In the genomic region with DNA sequence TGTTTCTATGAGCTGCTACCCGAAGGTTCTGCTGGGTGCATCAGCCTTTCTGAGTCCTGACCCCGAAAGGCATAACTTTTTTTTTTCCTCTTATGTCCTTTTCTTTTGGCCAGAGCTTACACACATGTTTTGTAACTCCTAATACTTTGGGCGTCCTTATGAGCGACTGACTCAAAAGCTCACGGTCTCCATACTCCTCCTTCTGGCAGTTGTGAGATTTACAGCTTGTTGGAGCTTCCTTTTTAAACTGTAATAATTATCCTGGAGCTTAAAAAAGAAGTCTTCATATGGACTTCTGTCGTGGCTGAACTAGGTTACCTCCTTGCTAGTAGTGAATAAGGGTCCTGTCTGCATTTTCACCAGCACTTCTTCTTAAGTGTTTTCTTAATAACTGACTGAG, we compare ENCODE assay signal across 9 mouse cellular contexts. TPM values are rescaled to one million over a fixed set of nuclear protein-coding genes. Genes with fewer than 3 reads are reported as not detected.
A peak's percentile ranks its signal among the peaks of the same experiment; 100 is the strongest.
DNase-seq lines count a peak whose midpoint lies in the region; ATAC-seq lines count a peak whose summit lies in the region.
"Had no signal": no experiment of that assay in that cellular context is flagged by ENCODE, and none has a peak within 500 bp of the region (broad histone marks: within the 10 kb centered on the region; RNA-seq: fewer than 3 reads in every experiment).

No protein-coding gene starts in this region.

- DNase-seq in cerebellum, adult 9-11 months: no peak
- DNase-seq in limb, embryonic 11.5 days (ENCODE audit: low spot score): peak; percentile 21
- DNase-seq in limb, embryonic 10.5 days (ENCODE audit: low spot score): no peak
- DNase-seq in c-Kit-positive CD71-negative TER-119-negative erythroid progenitor cells, embryonic 14.5 days (ENCODE audit: low read depth): peak; percentile 29
- peak; percentile 59 for DNase-seq in retina, postnatal 1 day

- no peak overlapping the region for H3K27ac ChIP-seq in limb, embryonic 11.5 days (replicated peaks; ENCODE audit: low read depth, low read length)
- no peak overlapping the region for H3K27ac ChIP-seq in limb, embryonic 10.5 days
- no peak overlapping the region for H3K27ac ChIP-seq in forebrain, embryonic 12.5 days
- H3K27ac ChIP-seq: heart, embryonic 13.5 days had no signal

- H3K9me3 ChIP-seq in limb, embryonic 11.5 days (ENCODE audit: control insufficient read depth, low read length): no peaks in the 10 kb centered on the region
- no peaks in the 10 kb centered on the region for H3K9me3 ChIP-seq in limb, embryonic 10.5 days (replicated peaks)
- no peaks in the 10 kb centered on the region for H3K9me3 ChIP-seq in forebrain, embryonic 12.5 days
- H3K9me3 ChIP-seq: heart, embryonic 13.5 days had no signal

- H3K36me3 ChIP-seq in limb, embryonic 11.5 days (ENCODE audit: control insufficient read depth, insufficient read depth, low read length): no peaks in the 10 kb centered on the region
- H3K36me3 ChIP-seq in limb, embryonic 10.5 days: no peaks in the 10 kb centered on the region
- no peaks in the 10 kb centered on the region for H3K36me3 ChIP-seq in forebrain, embryonic 12.5 days (replicated peaks)
- H3K36me3 ChIP-seq: heart, embryonic 13.5 days had no signal

- 0 out of 2 replicates have a peak, but pooled peaks have one; percentile 40 for ATAC-seq in cerebellum, adult (ENCODE audit: insufficient number of reproducible peaks, low FRiP score, low TSS enrichment)
- no peak for ATAC-seq in limb, embryonic 11.5 days (ENCODE audit: insufficient number of reproducible peaks, low FRiP score, low TSS enrichment, low read depth)
- ATAC-seq in hematopoietic stem cell, adult 5-6 weeks (replicated peaks in 1 of 2; ENCODE audit: insufficient read depth in 1 of 2, low FRiP score in 2 of 2, low TSS enrichment in 1 of 2, low read depth in 1 of 2, poor library complexity in 2 of 2, severe bottlenecking in 2 of 2): peak; percentile 59 to 81
- ATAC-seq in forebrain, embryonic 12.5 days (ENCODE audit: low FRiP score): no peak

- no peak overlapping the region for H3K9ac ChIP-seq in limb, embryonic 11.5 days (ENCODE audit: low read length)
- no peak overlapping the region for H3K9ac ChIP-seq in forebrain, embryonic 12.5 days
- H3K9ac ChIP-seq: heart, embryonic 13.5 days had no signal

- no peak overlapping the region for H3K4me3 ChIP-seq in limb, embryonic 11.5 days (ENCODE audit: low read depth, low read length)
- no peak overlapping the region for H3K4me3 ChIP-seq in limb, embryonic 10.5 days
- no peak overlapping the region for H3K4me3 ChIP-seq in forebrain, embryonic 12.5 days (replicated peaks)
- H3K4me3 ChIP-seq: heart, embryonic 13.5 days had no signal

- no peaks in the 10 kb centered on the region for H3K4me1 ChIP-seq in limb, embryonic 11.5 days (ENCODE audit: control insufficient read depth, insufficient read depth, low read length)
- H3K4me1 ChIP-seq in limb, embryonic 10.5 days: no peaks in the 10 kb centered on the region
- H3K4me1 ChIP-seq in forebrain, embryonic 12.5 days: no peaks in the 10 kb centered on the region

- H3K4me2 ChIP-seq in limb, embryonic 11.5 days (ENCODE audit: low read depth, severe bottlenecking): no peak overlapping the region
- H3K4me2 ChIP-seq in forebrain, embryonic 12.5 days: no peak overlapping the region
- H3K4me2 ChIP-seq: heart, embryonic 13.5 days had no signal

- H3K27me3 ChIP-seq in limb, embryonic 11.5 days (ENCODE audit: control insufficient read depth, insufficient read depth, low read length): no peaks in the 10 kb centered on the region
- H3K27me3 ChIP-seq in limb, embryonic 10.5 days (ENCODE audit: low read depth, poor library complexity, severe bottlenecking): peaks cover 45% of the 10 kb centered on the region
- 0 out of 2 replicates have a peak, but pooled peaks cover 3% of the 10 kb centered on the region for H3K27me3 ChIP-seq in forebrain, embryonic 12.5 days

- WGBS in limb, embryonic 11.5 days: 29% methylated on average over 6 of the region's 6 CpGs
- 30% methylated on average over 6 of the region's 6 CpGs for WGBS in limb, embryonic 10.5 days
- 23% methylated on average over 6 of the region's 6 CpGs for whole genome bisulfite sequencing in forebrain, embryonic 12.5 days

RNA-seq across cellular contexts. Expression of gene Yipf6, which starts 16.7 kb away (rescaled TPM):
- 15.8 and 16.6 TPM in 2 replicates for polyA plus RNA-seq in limb, embryonic 11.5 days (2014; fragmentation: Nextera tagmentation; extraction: Ambion mirVana)
- 15.2 and 15.6 TPM in 2 replicates for polyA plus RNA-seq in limb, embryonic 10.5 days (2016; fragmentation: Nextera tagmentation; extraction: Ambion mirVana)
- total RNA-seq in hematopoietic stem cell, adult 5-6 weeks (2017): 35.3 and 38.3 TPM in 2 replicates
- 21.9 and 23.9 TPM in 2 replicates for polyA plus RNA-seq in forebrain, embryonic 12.5 days (2016; fragmentation: Nextera tagmentation; extraction: Ambion mirVana)

RNA-seq across cellular contexts. Expression of gene Ophn1, which starts 28.6 kb away (rescaled TPM):
- 9.8 and 12.6 TPM in 2 replicates for polyA plus RNA-seq in limb, embryonic 11.5 days (2014; fragmentation: Nextera tagmentation; extraction: Ambion mirVana)
- 5.7 and 10.0 TPM in 2 replicates for polyA plus RNA-seq in limb, embryonic 10.5 days (2016; fragmentation: Nextera tagmentation; extraction: Ambion mirVana)
- total RNA-seq in hematopoietic stem cell, adult 5-6 weeks (2017): 4.0 and 5.8 TPM in 2 replicates
- 29.5 and 32.8 TPM in 2 replicates for polyA plus RNA-seq in forebrain, embryonic 12.5 days (2016; fragmentation: Nextera tagmentation; extraction: Ambion mirVana)

Comparison
In these comparisons a context has a peak if more than half of its experiments do, and no peak if none do; other contexts are left out.
1. DNase-seq: peak in limb, embryonic 11.5 days (single experiment), c-Kit-positive CD71-negative TER-119-negative erythroid progenitor cells, embryonic 14.5 days (single experiment) and retina, postnatal 1 day (single experiment); none in cerebellum, adult 9-11 months (single experiment) and limb, embryonic 10.5 days (single experiment).
2. ATAC-seq: peak in cerebellum, adult (single experiment) and hematopoietic stem cell, adult 5-6 weeks (2 of 2); none in limb, embryonic 11.5 days (single experiment) and forebrain, embryonic 12.5 days (single experiment).